Mouse (Mus musculus) bone marrow macrophage, adult 2 months (primary cell): Measurements from ENCODE around the gene Hs6st3. TPM values are rescaled to one million over a fixed set of nuclear protein-coding genes. Genes with fewer than 3 reads are reported as not detected.

Experiments
- H3K27ac ChIP-seq: 2 replicates; pipeline ENCODE4 v1.5.1; 2012; ENCODE audit warnings: low read depth, low read length; ENCODE audit not compliant: insufficient read depth
- H3K4me1 ChIP-seq: 2 replicates; pipeline ENCODE4 v1.6.1; 2012; ENCODE audit warnings: low read length; ENCODE audit not compliant: control insufficient read depth, insufficient read depth
- H3K4me3 ChIP-seq: 2 replicates; pipeline ENCODE4 v1.5.1; 2012; ENCODE audit warnings: mild to moderate bottlenecking, low read length, moderate library complexity; ENCODE audit not compliant: insufficient read depth
- CTCF ChIP-seq: IDR thresholded peaks from 2 replicates; pipeline ENCODE4 v1.5.1; 2012; ENCODE audit warnings: low read depth, mild to moderate bottlenecking, low read length, moderate library complexity
- POLR2A ChIP-seq: IDR thresholded peaks from 2 replicates; pipeline ENCODE4 v1.6.1; 2012; ENCODE audit warnings: mild to moderate bottlenecking, low read depth, low read length, borderline replicate concordance
- polyA plus RNA-seq: library from polyadenylated mRNA; stranded (reverse); fragments of >200 nt; gene quantifications from 2 replicates; pipeline ENCODE4 v1.2.4, GENCODE M21; 2012; ENCODE audit not compliant: missing spikeins, insufficient read depth, insufficient read length

Gene Hs6st3
- not detected in 2 replicates for polyA plus RNA-seq

DNA sequence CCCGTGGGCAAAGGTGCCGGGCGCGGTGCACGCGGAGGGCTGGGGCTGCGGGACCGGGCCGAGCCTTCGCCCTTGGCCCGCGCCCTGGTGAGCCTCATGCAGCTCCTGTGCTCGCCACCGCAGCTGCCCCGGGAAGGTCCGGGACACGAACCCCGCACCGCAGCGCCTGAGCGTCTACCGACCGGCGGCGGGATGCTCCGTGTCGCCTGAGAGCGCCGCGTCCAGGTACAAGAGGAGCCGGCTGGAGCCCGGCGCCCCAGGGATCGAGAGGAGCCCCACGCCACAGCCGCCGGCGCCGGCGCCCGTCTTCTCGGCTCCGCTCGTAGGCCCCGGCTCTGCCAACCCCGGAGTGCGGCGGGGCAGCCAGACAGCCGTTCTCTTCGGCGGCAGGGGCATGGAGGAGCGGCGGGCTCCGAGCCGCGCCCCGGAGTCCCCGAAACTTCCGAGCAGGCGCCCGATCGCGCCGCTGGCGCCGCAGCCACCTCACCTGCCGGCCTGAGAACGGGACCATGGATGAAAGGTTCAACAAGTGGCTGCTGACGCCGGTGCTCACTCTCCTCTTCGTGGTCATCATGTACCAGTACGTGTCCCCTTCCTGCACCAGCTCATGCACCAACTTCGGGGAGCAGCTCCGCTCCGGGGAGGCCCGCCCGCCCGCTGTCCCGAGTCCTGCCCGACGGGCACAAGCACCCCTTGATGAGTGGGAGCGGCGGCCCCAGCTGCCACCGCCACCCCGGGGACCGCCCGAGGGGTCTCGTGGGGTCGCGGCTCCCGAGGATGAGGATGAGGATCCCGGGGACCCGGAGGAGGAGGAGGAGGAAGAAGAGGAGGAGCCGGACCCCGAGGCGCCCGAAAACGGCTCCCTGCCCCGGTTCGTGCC lies at the start of gene Hs6st3:
Hs6st3 (plus strand) TSS at position 436 of the 880 bp plus-strand sequence.
- Histone ChIP-seq H3K4me3 (peak within 1 kb of the TSS; percentile 23), H3K27ac (no peak within 1 kb of the TSS), H3K4me1 (no peaks in the 10 kb centered on the region)
- TF ChIP-seq CTCF (no peak), POLR2A (no peak)

DNA sequence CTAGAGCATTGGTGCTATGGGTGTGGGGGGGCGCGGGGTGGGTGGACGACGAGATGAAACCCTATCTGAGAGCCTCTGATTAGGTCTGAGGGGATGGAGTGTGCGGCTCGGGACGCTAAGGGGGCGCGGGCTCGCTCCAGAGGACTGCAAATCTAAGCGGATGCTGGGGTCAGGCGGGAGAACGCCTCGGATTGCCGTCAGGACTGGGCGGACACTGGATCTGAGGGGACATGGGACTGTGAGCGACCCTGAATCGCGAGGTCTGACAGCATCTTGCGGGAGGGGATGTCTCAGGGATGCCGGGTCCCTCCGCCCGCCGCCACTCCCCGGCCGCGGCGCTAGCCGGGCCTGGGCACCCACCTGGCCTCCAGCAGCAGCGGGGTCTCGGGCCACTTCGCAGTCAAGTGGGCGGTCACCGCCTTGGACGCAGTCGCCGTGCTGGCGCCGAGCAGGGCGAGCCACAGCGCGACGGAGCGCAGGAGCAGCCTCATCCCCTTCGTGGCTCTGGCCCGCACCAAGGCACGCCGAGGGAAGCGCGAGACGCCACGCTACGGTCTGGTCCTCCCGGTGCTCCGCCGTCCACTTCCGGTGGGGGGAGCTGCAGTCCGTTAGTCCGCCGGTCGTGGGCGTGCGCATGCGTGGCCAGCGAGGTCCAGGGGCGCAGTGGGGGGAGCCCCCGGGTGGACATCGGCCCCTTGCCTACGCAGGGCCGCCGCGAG lies 39.1 kb upstream of the Hs6st3 start, which contains the start of gene Uggt2:
Uggt2 (minus strand) TSS at position 580 of the 719 bp plus-strand sequence.
- TF ChIP-seq CTCF, result no peak
- no peak for TF ChIP-seq POLR2A
- no peaks in the 10 kb centered on the region for H3K4me1 ChIP-seq
- no peak within 1 kb of the TSS for H3K27ac ChIP-seq
- peak within 1 kb of the TSS; percentile 73 for H3K4me3 ChIP-seq

DNA sequence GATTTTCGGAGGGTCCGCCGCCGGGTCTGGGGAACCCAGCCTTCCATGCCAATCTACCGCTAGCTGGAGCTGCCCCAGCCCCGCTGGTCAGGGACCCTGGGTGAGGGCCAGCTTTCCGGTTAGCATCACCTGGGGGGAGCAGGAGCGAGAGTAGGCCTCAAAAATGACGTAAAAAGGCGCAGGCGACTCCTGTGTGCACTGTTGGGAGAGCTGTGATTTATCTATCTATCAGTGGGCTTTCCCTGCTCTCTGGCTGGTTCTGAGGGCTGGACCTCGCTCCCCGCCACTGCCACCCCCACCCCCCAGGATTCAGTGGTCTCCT lies 38.6 kb upstream of the Hs6st3 start:
- H3K27ac ChIP-seq, result no peak overlapping the region
- no peaks in the 10 kb centered on the region for H3K4me1 ChIP-seq
- no peak for TF ChIP-seq POLR2A
- no peak for TF ChIP-seq CTCF
- peak overlapping the region; percentile 73 for H3K4me3 ChIP-seq

DNA sequence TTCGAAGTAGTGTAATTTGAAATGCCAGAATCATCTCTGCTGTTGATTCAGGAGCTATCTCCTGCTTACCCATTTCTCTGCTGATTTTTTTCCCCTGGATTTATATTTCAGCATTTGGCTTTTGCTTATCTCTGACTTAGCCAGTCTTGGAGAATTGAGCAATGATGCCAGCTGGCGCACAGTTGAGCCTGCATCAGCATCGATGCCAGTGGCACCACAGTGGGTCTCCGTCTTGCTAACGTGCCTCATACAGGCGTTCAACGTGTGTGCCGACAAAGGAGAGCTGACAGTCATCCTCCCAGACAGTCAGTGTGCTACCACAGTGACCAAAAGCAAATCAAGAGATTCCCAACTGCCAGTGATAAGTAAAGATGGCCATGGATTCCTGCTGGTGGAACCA lies 30.6 kb upstream of the Hs6st3 start:
- Histone ChIP-seq H3K4me1 (no peaks in the 10 kb centered on the region), H3K27ac (no peak overlapping the region), H3K4me3 (no peak overlapping the region)
- TF ChIP-seq CTCF, result no peak
- TF ChIP-seq POLR2A, result no peak

DNA sequence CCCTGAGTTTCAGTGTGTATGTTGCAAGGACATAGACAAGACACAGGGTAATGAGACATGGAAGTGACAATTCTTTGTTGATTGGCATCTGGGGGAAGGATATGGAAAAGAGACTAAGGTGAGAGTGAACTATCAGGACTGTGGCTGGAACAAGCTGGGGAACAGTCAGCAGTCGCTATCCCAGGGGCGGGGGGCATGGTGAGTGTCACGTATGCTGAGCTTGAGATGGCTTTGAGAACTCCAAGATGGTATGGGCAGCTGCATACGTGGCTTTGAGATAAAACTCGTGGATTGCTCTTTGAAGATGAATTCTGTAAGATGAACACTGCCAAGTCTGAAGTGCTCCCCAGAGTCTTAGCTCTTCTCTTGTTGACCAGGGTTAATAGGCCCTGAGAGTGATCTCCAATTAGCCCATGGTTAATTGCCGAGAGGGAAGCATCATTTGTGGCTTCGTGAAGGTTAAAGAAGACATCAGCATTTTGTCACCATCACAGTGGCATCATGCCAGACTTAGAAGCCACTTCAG lies 29.3 kb upstream of the Hs6st3 start:
- TF ChIP-seq POLR2A (no peak), CTCF (no peak)
- H3K4me3 ChIP-seq, result no peak overlapping the region
- H3K4me1 ChIP-seq, result no peaks in the 10 kb centered on the region
- H3K27ac ChIP-seq, result no peak overlapping the region

DNA sequence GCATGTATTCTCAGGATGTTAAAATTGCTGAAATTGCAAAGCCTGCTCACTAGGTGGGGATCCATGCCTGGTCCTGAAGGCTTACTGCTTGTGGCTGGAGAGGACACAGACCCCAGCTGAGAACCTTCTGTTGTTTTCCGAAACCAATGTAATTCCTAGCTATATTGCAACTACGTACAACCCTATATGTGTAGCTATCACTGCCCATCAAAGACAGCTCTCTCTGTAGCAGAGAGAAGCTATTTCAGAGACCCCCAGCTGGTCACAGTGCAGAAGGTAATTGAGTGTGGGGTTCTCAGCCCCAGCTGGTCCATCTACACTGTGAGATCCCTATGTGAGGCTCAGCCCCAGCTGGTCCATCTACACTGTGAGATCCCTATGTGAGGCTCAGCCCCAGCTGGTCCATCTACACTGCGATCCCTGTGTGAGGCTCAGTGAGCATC lies 28.3 kb upstream of the Hs6st3 start:
- H3K4me1 ChIP-seq, result no peaks in the 10 kb centered on the region
- TF ChIP-seq CTCF (no peak), POLR2A (no peak)
- no peak overlapping the region for H3K4me3 ChIP-seq
- no peak overlapping the region for H3K27ac ChIP-seq

DNA sequence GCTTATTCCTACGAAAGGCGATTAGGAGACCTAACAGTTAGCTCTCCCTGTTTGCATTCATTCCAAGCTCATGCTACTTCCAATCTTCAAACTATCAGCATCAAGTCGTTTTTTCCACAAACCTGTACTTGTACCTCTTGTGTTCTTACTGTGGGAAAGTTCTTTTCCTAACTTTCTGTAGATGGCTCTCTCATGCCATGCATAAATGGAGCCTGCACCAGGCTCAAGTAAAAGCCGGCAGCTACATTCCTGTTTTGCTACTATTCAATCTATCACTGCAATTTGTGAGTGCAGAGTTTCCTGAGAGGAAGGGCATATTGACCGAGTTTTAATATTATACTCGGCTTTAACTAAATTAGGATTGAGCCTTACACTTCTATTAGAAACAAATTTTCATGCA lies 25.6 kb upstream of the Hs6st3 start:
- Histone ChIP-seq H3K4me1 (no peaks in the 10 kb centered on the region), H3K27ac (no peak overlapping the region), H3K4me3 (no peak overlapping the region)
- TF ChIP-seq POLR2A, result no peak
- TF ChIP-seq CTCF, result no peak

DNA sequence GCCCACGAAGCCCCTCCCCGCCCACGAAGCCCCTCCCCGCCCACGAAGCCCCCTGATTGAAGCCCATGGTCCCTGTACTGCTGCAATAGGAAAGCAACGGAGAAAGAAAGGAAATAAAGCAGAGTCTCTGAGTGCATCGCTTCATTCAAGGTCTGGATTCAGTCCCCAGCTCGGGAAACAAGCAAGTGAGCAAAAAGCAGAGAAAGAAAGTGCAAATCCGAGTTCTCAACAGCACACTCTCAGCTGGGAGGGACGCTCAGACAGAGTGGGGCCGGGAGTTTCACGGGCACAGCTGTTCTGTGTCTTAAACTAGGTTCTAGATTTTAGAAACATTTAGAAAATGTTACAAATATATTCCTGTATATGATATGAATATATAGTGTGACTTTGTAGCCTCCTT lies 14.6 kb upstream of the Hs6st3 start:
- TF ChIP-seq CTCF (no peak), POLR2A (no peak)
- no peak overlapping the region for H3K4me3 ChIP-seq
- H3K27ac ChIP-seq, result no peak overlapping the region

DNA sequence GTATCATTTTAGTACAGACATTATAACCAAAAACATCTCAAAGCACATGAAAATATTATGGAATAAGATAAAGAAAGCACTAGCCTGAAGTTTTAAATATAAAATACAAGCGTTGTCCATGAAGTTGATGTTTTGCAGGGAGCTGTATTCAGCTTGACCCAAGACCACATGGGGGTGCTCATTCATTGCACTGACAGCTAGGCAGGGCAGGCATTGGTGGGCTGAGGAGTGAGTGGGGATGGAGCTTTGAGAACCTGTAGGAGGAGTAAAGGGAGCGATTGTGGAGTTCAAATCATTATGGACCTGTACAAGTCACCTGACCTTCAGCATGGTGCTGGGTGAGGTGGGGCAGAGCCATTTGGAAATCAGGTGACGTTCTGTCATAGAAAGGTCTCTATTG lies 14.1 kb upstream of the Hs6st3 start:
- TF ChIP-seq POLR2A (no peak), CTCF (no peak)
- Histone ChIP-seq H3K4me1 (no peaks in the 10 kb centered on the region), H3K4me3 (no peak overlapping the region), H3K27ac (no peak overlapping the region)

More for the DNA sequence above, 14.6 kb upstream of the Hs6st3 start:
- H3K4me1 ChIP-seq, result no peaks in the 10 kb centered on the region

DNA sequence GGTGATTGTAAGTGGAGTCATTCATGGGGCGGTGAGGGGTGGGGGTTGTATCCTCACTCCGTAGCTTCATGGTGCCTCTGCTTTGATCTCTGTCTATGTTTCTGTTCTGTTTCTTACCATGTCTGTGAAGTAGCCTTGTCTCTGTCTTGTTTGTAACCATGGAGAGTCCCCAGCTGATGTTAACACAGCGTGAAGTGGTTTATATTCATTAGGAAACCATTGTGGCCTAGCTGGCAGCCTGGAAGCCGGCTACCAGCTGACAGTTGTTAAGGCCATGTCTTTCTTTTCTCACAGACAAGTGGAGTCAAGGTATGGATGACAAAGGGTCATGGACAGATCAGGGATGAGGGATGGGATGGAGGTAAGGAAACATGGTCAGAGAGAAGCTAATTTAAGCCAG lies 12.3 kb upstream of the Hs6st3 start:
- TF ChIP-seq CTCF, result no peak
- no peak for TF ChIP-seq POLR2A
- Histone ChIP-seq H3K4me1 (no peaks in the 10 kb centered on the region), H3K4me3 (no peak overlapping the region), H3K27ac (no peak overlapping the region)
